Mouse (Mus musculus) heart, adult 9 months (tissue): ENCODE data around the gene Wfdc10.

Experiments used
- DNase-seq, 2 experiments: peaks; one replicate each; pipeline ENCODE4 v3.0.0; 2022; ENCODE audit warnings: low spot score in 2 of 2

The Wfdc10 gene

DNA sequence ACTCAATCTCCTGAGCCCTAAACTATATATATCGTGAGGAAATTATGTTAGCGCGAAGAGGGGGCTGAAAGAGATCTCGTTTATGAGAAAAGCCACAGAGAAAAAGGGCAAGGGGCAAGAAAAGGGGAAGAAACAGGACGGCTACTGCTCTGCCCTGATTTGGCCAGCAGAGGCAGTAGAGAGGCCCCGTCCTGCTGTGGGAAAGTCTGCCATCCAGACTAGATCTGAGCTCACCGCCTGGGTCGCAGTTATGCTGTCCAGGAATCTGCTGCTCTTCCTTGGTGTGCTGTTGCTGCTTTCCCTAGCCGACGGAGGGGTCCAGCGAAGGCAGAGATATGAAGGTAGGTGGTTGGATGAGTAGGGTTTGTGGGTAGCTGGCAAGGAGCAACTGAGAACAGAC is at the start of gene Wfdc10:
Gene Wfdc10 (plus strand): TSS at position 189 of the 400 bp plus-strand sequence.
- DNase-seq: peak in 1 of 2 experiments; percentile 2

- no peak for DNase-seq
Measured at GRCm38 (mm10) chr2:164608781-164609180, 47.1 kb upstream of the Wfdc10 start.

GRCm38 (mm10) chr2:164613471-164613870 is 42.4 kb upstream of the Wfdc10 start, which contains the start of the genes Wfdc6b and Wfdc8:
Gene Wfdc6b, plus strand, starts transcription at chr2:164613522.
Gene Wfdc8, minus strand, starts transcription at chr2:164613626.
- peak; percentile 14 to 47 for DNase-seq

- DNase-seq: no peak
Measured at GRCm38 (mm10) chr2:164615386-164615785, 40.5 kb upstream of the Wfdc10 start.

GRCm38 (mm10) chr2:164619050-164619449 is 36.8 kb upstream of the Wfdc10 start:
- DNase-seq: no peak

DNA sequence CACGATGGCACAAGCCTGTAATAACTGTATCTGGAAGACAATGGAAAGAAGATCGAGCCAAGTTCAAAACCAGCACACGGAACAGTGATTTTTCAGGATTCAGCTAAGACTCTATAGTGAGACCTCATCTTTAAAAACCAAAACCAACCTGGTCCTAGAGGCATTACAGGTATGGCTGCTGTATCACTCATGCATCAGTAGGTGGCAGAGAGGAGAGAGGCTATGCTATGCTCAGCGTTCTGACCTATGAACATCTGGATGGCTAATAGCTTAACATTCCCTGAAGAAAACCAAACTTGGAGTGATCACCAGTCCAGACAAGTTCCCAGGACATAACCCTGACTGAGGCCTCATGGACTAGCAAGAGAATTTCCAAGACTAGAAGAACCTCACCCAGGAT is 34.1 kb upstream of the Wfdc10 start:
- DNase-seq: no peak

- no peak for DNase-seq
Measured at GRCm38 (mm10) chr2:164635266-164635665, 20.6 kb upstream of the Wfdc10 start.

GRCm38 (mm10) chr2:164638696-164639095 is 17.1 kb upstream of the Wfdc10 start, which contains the start of gene Wfdc16:
Gene Wfdc16, minus strand, starts transcription at chr2:164638796.
- no peak for DNase-seq

GRCm38 (mm10) chr2:164641129-164641528 is 14.7 kb upstream of the Wfdc10 start:
- DNase-seq: no peak

GRCm38 (mm10) chr2:164641881-164642673 is 13.8 kb upstream of the Wfdc10 start:
- DNase-seq: no peak

GRCm38 (mm10) chr2:164656483-164656882 is 637 bp downstream of the Wfdc10 start, which contains the start of gene Wfdc9:
Gene Wfdc9, minus strand, starts transcription at chr2:164656583.
- DNase-seq: no peak

DNA sequence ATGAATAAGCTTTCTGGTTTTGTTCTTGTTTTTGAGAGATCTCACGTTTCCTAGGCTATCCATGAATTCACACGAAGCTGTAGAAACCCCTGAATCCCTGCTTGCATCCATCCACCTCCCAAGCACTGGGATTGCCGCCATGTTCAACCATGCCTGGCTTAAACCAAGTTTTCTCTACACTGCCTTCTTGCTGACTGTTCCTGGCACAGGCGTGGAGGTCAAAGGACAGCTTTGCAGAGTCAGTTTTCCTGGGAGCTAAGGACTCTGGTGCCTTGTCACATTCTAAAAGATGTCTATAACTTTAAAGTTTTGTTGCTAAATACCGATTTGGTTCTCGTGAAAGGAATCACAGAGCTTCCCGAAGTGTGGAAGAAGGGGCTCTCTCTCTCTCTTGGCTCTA is 9.0 kb downstream of the Wfdc10 start:
- DNase-seq: no peak

GRCm38 (mm10) chr2:164670261-164670660 is 14.4 kb downstream of the Wfdc10 start:
- DNase-seq: no peak

GRCm38 (mm10) chr2:164670938-164671337 is 15.1 kb downstream of the Wfdc10 start:
- no peak for DNase-seq

DNA sequence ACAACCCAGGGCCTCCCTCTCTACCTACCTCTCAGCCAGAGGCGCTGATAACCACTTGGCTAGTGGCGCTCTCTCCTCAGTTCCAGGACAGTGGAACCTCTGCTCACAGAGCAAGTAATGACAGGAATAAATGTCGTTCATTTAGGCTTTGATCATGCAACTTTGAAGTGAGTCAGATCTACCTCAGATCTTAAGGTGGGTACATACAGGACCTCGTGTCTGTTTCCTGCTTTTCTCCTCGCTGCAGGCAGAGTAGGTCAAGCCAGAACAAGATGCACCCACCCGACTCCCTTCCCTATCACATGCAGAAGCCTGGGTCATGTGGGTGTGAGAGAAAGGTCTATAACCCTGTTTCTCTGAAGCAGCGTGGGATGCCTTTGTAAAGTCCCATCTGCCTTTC is 18.1 kb downstream of the Wfdc10 start, which contains the start of gene Wfdc11:
Gene Wfdc11 (minus strand): TSS at position 101 of the 400 bp plus-strand sequence.
- no peak for DNase-seq

GRCm38 (mm10) chr2:164676103-164676502 is 20.3 kb downstream of the Wfdc10 start:
- no peak for DNase-seq

DNA sequence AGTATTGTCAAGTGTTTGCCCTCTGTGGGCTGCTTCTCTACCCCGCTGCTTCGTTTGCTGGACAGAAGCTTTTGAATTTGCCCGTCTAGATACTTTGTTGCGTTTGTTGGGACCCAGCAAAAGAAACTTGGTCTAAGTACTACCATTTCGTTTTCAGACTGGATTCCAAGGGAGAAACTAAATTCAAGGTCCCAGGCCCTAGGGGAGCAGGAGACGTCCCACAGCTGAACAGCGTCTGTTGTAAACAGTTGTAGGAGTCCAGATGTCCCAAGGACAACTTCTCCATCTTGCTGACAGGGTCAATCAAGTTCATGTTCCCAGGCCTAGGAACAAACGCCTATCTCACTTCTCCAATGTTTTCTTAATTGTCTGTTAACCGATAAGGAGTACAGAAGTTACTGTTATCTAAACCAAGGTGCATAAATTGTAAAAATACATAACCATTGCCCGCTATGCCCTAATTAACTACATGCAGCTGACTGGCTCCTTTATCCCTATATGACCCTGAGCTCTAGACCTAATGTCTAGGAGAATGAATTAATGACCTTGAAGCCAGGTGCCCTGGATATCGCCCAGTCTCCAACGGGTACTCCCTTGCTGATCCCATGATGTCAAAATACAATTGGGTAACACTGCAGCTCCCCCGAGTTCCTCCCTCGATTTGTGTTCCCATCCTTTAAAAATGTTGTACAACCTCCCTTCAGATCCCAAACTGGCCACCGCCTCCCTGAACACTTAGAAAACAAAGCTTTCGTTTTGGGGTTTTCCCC is 21.3 kb downstream of the Wfdc10 start:
- no peak for DNase-seq

GRCm38 (mm10) chr2:164678848-164679625 is 23.2 kb downstream of the Wfdc10 start:
- DNase-seq: peak; percentile 21 to 32

- no peak for DNase-seq
Measured at GRCm38 (mm10) chr2:164679906-164680305, 24.1 kb downstream of the Wfdc10 start.

DNA sequence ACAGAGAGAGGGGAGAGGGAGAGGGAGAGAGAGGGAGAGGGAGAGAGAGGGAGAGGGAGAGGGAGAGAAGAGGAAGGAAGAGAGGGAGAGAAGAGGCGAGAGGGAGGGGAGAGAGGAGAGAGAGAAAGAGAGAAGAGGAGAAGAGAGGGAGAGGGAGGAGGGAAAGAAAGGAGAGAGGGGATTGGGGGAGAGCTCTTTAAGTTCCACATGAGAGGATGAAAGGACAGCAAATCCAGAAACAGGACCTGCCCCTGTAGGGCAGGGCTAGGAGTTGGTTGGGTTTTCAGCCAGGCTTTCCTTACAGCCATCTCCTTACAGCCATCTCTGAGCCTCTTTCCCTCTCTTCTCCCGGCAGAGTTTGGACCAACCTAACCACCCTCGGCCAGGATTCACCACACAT is 29.0 kb downstream of the Wfdc10 start, which contains the start of gene Wfdc13:
Gene Wfdc13 (plus strand): TSS at position 301 of the 400 bp plus-strand sequence.
- DNase-seq: no peak

GRCm38 (mm10) chr2:164698201-164698600 is 42.4 kb downstream of the Wfdc10 start, which contains the start of gene Spint4:
Gene Spint4, plus strand, starts transcription at chr2:164698501.
- DNase-seq: no peak
